Mouse (Mus musculus): ENCODE data around the gene Grip2.

DNA sequence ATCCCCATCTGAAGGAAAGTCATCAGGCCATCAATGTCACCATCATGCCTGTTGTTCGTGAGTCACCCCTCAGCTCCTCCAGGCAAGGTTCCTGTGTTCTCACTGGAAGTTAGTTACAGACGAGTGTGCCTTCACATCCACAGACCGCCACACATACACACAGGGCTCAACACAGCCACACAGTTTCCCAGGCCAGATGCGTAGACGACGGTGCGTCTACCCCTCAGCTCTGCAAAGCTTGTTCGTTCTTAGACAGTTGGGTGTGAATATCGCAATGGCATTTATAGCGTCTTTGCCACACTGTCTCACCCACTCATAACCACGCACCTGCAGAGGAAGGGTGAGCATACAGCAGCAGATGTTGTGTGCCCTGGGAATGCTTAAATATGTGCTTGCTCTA is 38.6 kb upstream of the Grip2 start:
- TF ChIP-seq GATA1 (IDR thresholded peaks at IDR 0.05; ENCODE audit: borderline replicate concordance, low read length) (no peak), FLI1 (IDR thresholded peaks at IDR 0.05; ENCODE audit: low read length) (no peak)
